14 mouse cellular contexts compared by ENCODE assay signal in genomic region chr11:119663876-119664275, GRCm38 (mm10).
DNase-seq lines count a peak whose midpoint lies in the region; ATAC-seq and TF ChIP-seq lines count a peak whose summit lies in the region.
"Had no signal": no experiment of that assay in that cellular context is flagged by ENCODE, and none has a peak within 500 bp of the region (broad histone marks: within the 10 kb centered on the region; RNA-seq: fewer than 3 reads in every experiment).

No protein-coding gene starts in this region.

- no peak overlapping the region for H3K9ac ChIP-seq in hindbrain, embryonic 14.5 days
- no peak overlapping the region for H3K9ac ChIP-seq in hindbrain, embryonic 12.5 days
- H3K9ac ChIP-seq in heart, embryonic 15.5 days: no peak overlapping the region
- H3K9ac ChIP-seq: hindbrain, embryonic 15.5 days; liver, embryonic 13.5 days had no signal

- H3K4me2 ChIP-seq in hindbrain, embryonic 14.5 days (replicated peaks): no peak overlapping the region
- no peak overlapping the region for H3K4me2 ChIP-seq in hindbrain, embryonic 12.5 days (replicated peaks)
- H3K4me2 ChIP-seq in heart, embryonic 15.5 days: no peak overlapping the region
- H3K4me2 ChIP-seq: hindbrain, embryonic 15.5 days; liver, embryonic 13.5 days had no signal

- 0 out of 2 replicates have a peak overlapping the region, but pooled peaks have one; percentile 10 for H3K27ac ChIP-seq in cerebellum, adult 2 months (ENCODE audit: insufficient read depth, low read length)
- 0 out of 2 replicates have a peak overlapping the region, but pooled peaks have one; percentile 43 for H3K27ac ChIP-seq in hindbrain, embryonic 14.5 days
- no peak overlapping the region for H3K27ac ChIP-seq in hindbrain, embryonic 12.5 days
- peak overlapping the region; percentile 23; the same call in 1 of the 2 replicates for H3K27ac ChIP-seq in heart, embryonic 15.5 days
- H3K27ac ChIP-seq: hindbrain, embryonic 15.5 days; liver, embryonic 13.5 days; midbrain, embryonic 10.5 days had no signal

- no peak for TF ChIP-seq POLR2A in cerebellum, adult 2 months (IDR thresholded peaks at IDR 0.05; ENCODE audit: borderline replicate concordance, insufficient read depth, low read length)

- TF ChIP-seq CTCF in cerebellum, adult 2 months (IDR thresholded peaks at IDR 0.05; ENCODE audit: borderline replicate concordance, insufficient read depth, low read depth, low read length): no peak

- peaks cover 25% of the 10 kb centered on the region for H3K4me1 ChIP-seq in cerebellum, adult 2 months (ENCODE audit: control insufficient read depth, insufficient read depth, low read length)
- peaks cover 15% of the 10 kb centered on the region; the same call in 1 of the 2 replicates for H3K4me1 ChIP-seq in hindbrain, embryonic 14.5 days (replicated peaks; ENCODE audit: control insufficient read depth, insufficient read depth, low read length)
- H3K4me1 ChIP-seq in hindbrain, embryonic 12.5 days: peaks cover 31% of the 10 kb centered on the region
- H3K4me1 ChIP-seq in heart, embryonic 15.5 days (replicated peaks): peaks cover 31% of the 10 kb centered on the region

- no peak for DNase-seq in cerebellum, adult 2 months
- no peak for DNase-seq in cerebellum, adult 11 months
- DNase-seq in hindbrain, embryonic 14.5 days (ENCODE audit: low spot score): no peak
- DNase-seq in adrenal gland, adult 2 months: peak; percentile 79
- no peak for DNase-seq in right cerebral cortex, postnatal 14 days
- DNase-seq in thymus, postnatal 25 days: no peak
- DNase-seq: cerebellum, postnatal 36 days; layer of hippocampus, adult 9-11 months; liver, embryonic 13.5 days; lung, postnatal 14 days had no signal

- no peak overlapping the region for H3K4me3 ChIP-seq in cerebellum, adult 2 months (replicated peaks; ENCODE audit: insufficient read depth, low read depth, low read length)
- H3K4me3 ChIP-seq in hindbrain, embryonic 14.5 days (replicated peaks; ENCODE audit: low read length): no peak overlapping the region
- no peak overlapping the region for H3K4me3 ChIP-seq in hindbrain, embryonic 12.5 days
- no peak overlapping the region for H3K4me3 ChIP-seq in heart, embryonic 15.5 days
- H3K4me3 ChIP-seq: hindbrain, embryonic 15.5 days; liver, embryonic 13.5 days; midbrain, embryonic 10.5 days had no signal

- no peak for ATAC-seq in hindbrain, embryonic 14.5 days (ENCODE audit: low FRiP score)
- ATAC-seq in hindbrain, embryonic 12.5 days (ENCODE audit: low FRiP score): no peak
- peak; percentile 39; the same call in 1 of the 2 replicates for ATAC-seq in heart, embryonic 15.5 days (replicated peaks; ENCODE audit: insufficient number of reproducible peaks, insufficient read depth, low FRiP score, low read depth)

- no peaks in the 10 kb centered on the region for H3K9me3 ChIP-seq in hindbrain, embryonic 14.5 days (ENCODE audit: control insufficient read depth, low read length)
- H3K9me3 ChIP-seq in hindbrain, embryonic 12.5 days (replicated peaks): no peaks in the 10 kb centered on the region
- no peaks in the 10 kb centered on the region for H3K9me3 ChIP-seq in heart, embryonic 15.5 days (replicated peaks)
- H3K9me3 ChIP-seq: hindbrain, embryonic 15.5 days; liver, embryonic 13.5 days; midbrain, embryonic 10.5 days had no signal

- 39% methylated on average over 2 of the region's 2 CpGs for WGBS in cerebellum, adult 2 months
- WGBS in hindbrain, embryonic 14.5 days: 90% methylated on average over 2 of the region's 2 CpGs
- WGBS in hindbrain, embryonic 12.5 days: 85% methylated on average over 2 of the region's 2 CpGs
- WGBS in heart, embryonic 15.5 days: 77% methylated on average over 2 of the region's 2 CpGs

- no peaks in the 10 kb centered on the region for H3K27me3 ChIP-seq in cerebellum, adult 2 months (ENCODE audit: control insufficient read depth, insufficient read depth, low read length)
- H3K27me3 ChIP-seq in hindbrain, embryonic 14.5 days (ENCODE audit: control insufficient read depth, insufficient read depth, low read length): no peaks in the 10 kb centered on the region
- H3K27me3 ChIP-seq in hindbrain, embryonic 12.5 days: no peaks in the 10 kb centered on the region
- H3K27me3 ChIP-seq in heart, embryonic 15.5 days: no peaks in the 10 kb centered on the region
- H3K27me3 ChIP-seq: hindbrain, embryonic 15.5 days; liver, embryonic 13.5 days had no signal

- no peaks in the 10 kb centered on the region for H3K36me3 ChIP-seq in hindbrain, embryonic 14.5 days (replicated peaks; ENCODE audit: control insufficient read depth, insufficient read depth)
- no peaks in the 10 kb centered on the region for H3K36me3 ChIP-seq in hindbrain, embryonic 12.5 days
- no peaks in the 10 kb centered on the region for H3K36me3 ChIP-seq in heart, embryonic 15.5 days
- H3K36me3 ChIP-seq: hindbrain, embryonic 15.5 days; liver, embryonic 13.5 days had no signal
